Mouse (Mus musculus): Measurements from ENCODE around the gene Foxd3. TPM values are rescaled to one million over a fixed set of nuclear protein-coding genes. Genes with fewer than 3 reads are reported as not detected.
"Not testable (repeated sequence)": the region's sequence is repeated elsewhere in the genome, so short reads cannot be mapped to it uniquely, and the experiment has no call there.

Gene Foxd3
- polyA plus RNA-seq, 1 experiment = 2.4 TPM

DNA sequence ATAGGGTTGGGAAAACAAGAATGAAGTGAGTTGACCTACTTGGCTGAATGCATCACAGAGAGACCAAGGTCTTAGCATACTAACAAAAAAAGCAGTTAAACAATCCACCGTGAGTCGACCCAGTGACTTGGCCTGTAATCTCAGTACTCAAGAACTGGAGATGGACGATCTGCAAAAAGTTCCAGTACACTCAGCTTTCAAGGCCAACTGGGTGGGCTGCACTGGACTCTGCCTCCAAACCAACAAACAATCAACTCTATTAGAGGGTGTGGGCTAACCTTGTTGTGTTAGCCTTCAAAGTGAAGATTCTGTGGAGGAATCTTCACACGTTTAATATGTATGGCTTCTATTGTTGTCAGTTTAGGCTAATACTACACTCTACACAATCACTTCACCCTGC lies 20.1 kb upstream of the Foxd3 start:
- H3K9me3 ChIP-seq (replicated peaks; ENCODE audit: control insufficient read depth, insufficient read depth, low read length, poor library complexity, severe bottlenecking) = no peaks in the 10 kb centered on the region
- H3K27ac ChIP-seq (ENCODE audit: insufficient read depth, low read length) = peak overlapping the region; percentile 88
- no peaks in the 10 kb centered on the region for H3K27me3 ChIP-seq (ENCODE audit: control insufficient read depth, insufficient read depth, low read length, poor library complexity, severe bottlenecking)
- H3K4me1 ChIP-seq (ENCODE audit: control insufficient read depth, insufficient read depth, low read length) = peaks cover 5% of the 10 kb centered on the region
- TF ChIP-seq POLR2A (IDR thresholded peaks at IDR 0.05; ENCODE audit: insufficient read depth, low read length) (no peak), CTCF (IDR thresholded peaks at IDR 0.05; ENCODE audit: low read depth, low read length) (no peak), EP300 (IDR thresholded peaks at IDR 0.05; ENCODE audit: insufficient read depth, low read depth, low read length) (peak; percentile 74; the same call in 1 of the 2 replicates)
- no peak overlapping the region for H3K4me3 ChIP-seq (ENCODE audit: low read depth, low read length)
- H3K36me3 ChIP-seq (ENCODE audit: control insufficient read depth, insufficient read depth, low read length, poor library complexity, severe bottlenecking) = no peaks in the 10 kb centered on the region
- no peak overlapping the region for H3K9ac ChIP-seq (ENCODE audit: low read depth, poor library complexity, severe bottlenecking)

DNA sequence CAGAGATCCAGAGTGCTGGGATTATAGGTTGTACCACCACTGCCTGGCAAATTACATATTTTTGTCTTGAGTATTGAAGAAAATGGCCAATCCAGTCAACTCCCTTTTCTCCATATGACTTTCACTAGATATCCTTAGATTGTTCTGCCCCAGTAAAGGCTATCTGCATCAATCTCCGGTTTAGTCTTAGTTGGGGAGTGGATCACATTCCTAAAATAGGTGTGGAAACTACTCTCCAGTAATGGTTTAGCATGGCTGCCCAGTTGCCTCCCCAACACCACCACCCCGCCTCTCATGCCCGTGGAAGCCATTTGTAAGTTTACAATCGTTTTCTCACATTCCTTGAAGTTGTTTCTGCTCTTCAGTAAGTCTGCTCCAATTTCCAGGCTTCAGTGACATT lies 19.4 kb upstream of the Foxd3 start:
- Histone ChIP-seq H3K4me1 (ENCODE audit: control insufficient read depth, insufficient read depth, low read length) (peaks cover 7% of the 10 kb centered on the region), H3K4me3 (ENCODE audit: low read depth, low read length) (no peak overlapping the region), H3K27ac (ENCODE audit: insufficient read depth, low read length) (peak overlapping the region; percentile 88), H3K9ac (ENCODE audit: low read depth, poor library complexity, severe bottlenecking) (no peak overlapping the region), H3K27me3 (ENCODE audit: control insufficient read depth, insufficient read depth, low read length, poor library complexity, severe bottlenecking) (no peaks in the 10 kb centered on the region), H3K9me3 (replicated peaks; ENCODE audit: control insufficient read depth, insufficient read depth, low read length, poor library complexity, severe bottlenecking) (no peaks in the 10 kb centered on the region), H3K36me3 (ENCODE audit: control insufficient read depth, insufficient read depth, low read length, poor library complexity, severe bottlenecking) (no peaks in the 10 kb centered on the region)
- TF ChIP-seq CTCF (IDR thresholded peaks at IDR 0.05; ENCODE audit: low read depth, low read length) (no peak), EP300 (IDR thresholded peaks at IDR 0.05; ENCODE audit: insufficient read depth, low read depth, low read length) (0 out of 2 replicates have a peak, but pooled peaks have one; percentile 24), POLR2A (IDR thresholded peaks at IDR 0.05; ENCODE audit: insufficient read depth, low read length) (no peak)

DNA sequence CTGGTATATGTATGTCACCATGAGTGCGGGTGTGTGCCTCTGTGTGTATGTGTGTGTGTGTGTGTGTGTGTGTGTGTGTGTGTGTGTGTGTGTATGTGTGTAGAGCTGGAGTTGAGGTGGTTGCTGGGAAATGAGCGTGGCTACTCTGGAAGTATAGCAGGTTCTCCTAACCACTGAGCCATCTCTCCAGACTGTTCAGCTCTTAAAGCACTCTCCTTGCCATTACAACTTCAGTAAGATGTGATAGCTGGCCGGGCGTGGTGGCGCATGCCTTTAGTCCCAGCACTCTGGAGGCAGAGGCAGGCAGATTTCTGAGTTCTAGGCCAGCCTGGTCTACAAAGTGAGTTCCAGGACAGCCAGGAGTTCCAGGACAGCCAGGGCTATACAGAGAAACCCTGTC lies 15.5 kb upstream of the Foxd3 start:
- not testable (repeated sequence) for H3K9me3 ChIP-seq (replicated peaks; ENCODE audit: control insufficient read depth, insufficient read depth, low read length, poor library complexity, severe bottlenecking); H3K27me3 ChIP-seq (ENCODE audit: control insufficient read depth, insufficient read depth, low read length, poor library complexity, severe bottlenecking)

DNA sequence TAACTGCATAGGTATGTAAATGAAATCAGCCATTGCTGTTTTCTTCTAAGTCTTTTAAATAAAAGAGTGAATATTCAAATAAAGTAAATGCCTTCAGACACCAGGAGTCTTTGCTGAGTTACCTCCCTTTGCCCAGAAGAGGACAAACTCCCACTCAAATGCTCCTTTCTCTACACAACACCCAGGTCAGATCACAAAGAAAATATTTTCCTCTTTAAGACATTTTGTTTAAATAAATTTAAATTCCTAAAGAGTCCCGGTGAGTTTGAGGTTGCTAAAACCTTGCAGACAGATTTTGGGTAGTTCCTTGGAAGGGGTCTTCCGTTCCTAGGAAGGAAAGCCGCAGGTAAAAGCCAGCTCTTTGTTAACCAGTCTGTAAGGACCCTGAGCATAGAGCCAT lies 14.2 kb upstream of the Foxd3 start:
- H3K9ac ChIP-seq (ENCODE audit: low read depth, poor library complexity, severe bottlenecking) = 0 out of 2 replicates have a peak overlapping the region, but pooled peaks have one; percentile 29
- H3K9me3 ChIP-seq (replicated peaks; ENCODE audit: control insufficient read depth, insufficient read depth, low read length, poor library complexity, severe bottlenecking) = no peaks in the 10 kb centered on the region
- H3K4me1 ChIP-seq (ENCODE audit: control insufficient read depth, insufficient read depth, low read length) = peaks cover 4% of the 10 kb centered on the region
- peak overlapping the region; percentile 96 for H3K27ac ChIP-seq (ENCODE audit: insufficient read depth, low read length)
- no peak overlapping the region for H3K4me3 ChIP-seq (ENCODE audit: low read depth, low read length)
- H3K27me3 ChIP-seq (ENCODE audit: control insufficient read depth, insufficient read depth, low read length, poor library complexity, severe bottlenecking) = no peaks in the 10 kb centered on the region
- H3K36me3 ChIP-seq (ENCODE audit: control insufficient read depth, insufficient read depth, low read length, poor library complexity, severe bottlenecking) = no peaks in the 10 kb centered on the region
- TF ChIP-seq EP300 (IDR thresholded peaks at IDR 0.05; ENCODE audit: insufficient read depth, low read depth, low read length) = no peak
- TF ChIP-seq POLR2A (IDR thresholded peaks at IDR 0.05; ENCODE audit: insufficient read depth, low read length) = no peak
- no peak for TF ChIP-seq CTCF (IDR thresholded peaks at IDR 0.05; ENCODE audit: low read depth, low read length)

More for the DNA sequence above, 15.5 kb upstream of the Foxd3 start:
- H3K36me3 ChIP-seq (ENCODE audit: control insufficient read depth, insufficient read depth, low read length, poor library complexity, severe bottlenecking); H3K27ac ChIP-seq (ENCODE audit: insufficient read depth, low read length); H3K4me3 ChIP-seq (ENCODE audit: low read depth, low read length); H3K9ac ChIP-seq (ENCODE audit: low read depth, poor library complexity, severe bottlenecking); H3K4me1 ChIP-seq (ENCODE audit: control insufficient read depth, insufficient read depth, low read length): not testable (repeated sequence)

DNA sequence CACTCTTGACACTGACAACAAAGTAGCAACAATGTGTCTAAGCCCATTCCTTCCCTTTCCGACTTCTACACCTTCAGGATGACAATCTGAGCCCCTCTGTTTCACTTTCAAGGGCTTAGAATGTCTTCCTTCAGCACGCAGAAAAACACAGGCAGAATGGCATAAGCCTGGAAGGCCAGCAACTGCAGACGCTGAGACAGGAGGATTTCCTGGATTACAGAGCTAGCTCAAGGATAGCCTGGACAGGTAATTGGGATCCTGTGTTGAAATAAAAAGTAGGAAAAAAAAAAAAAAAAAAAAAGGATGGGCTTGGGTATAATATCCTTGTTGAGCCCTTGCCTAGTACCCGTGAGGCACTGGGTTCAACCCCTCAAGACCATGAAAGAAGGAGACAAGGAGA lies 10.5 kb upstream of the Foxd3 start:
- no peak overlapping the region for H3K9ac ChIP-seq (ENCODE audit: low read depth, poor library complexity, severe bottlenecking)
- peaks cover 1% of the 10 kb centered on the region for H3K4me1 ChIP-seq (ENCODE audit: control insufficient read depth, insufficient read depth, low read length)
- TF ChIP-seq EP300 (IDR thresholded peaks at IDR 0.05; ENCODE audit: insufficient read depth, low read depth, low read length) (no peak), POLR2A (IDR thresholded peaks at IDR 0.05; ENCODE audit: insufficient read depth, low read length) (no peak), CTCF (IDR thresholded peaks at IDR 0.05; ENCODE audit: low read depth, low read length) (no peak)
- no peaks in the 10 kb centered on the region for H3K9me3 ChIP-seq (replicated peaks; ENCODE audit: control insufficient read depth, insufficient read depth, low read length, poor library complexity, severe bottlenecking)
- H3K27me3 ChIP-seq (ENCODE audit: control insufficient read depth, insufficient read depth, low read length, poor library complexity, severe bottlenecking) = no peaks in the 10 kb centered on the region
- no peaks in the 10 kb centered on the region for H3K36me3 ChIP-seq (ENCODE audit: control insufficient read depth, insufficient read depth, low read length, poor library complexity, severe bottlenecking)
- no peak overlapping the region for H3K27ac ChIP-seq (ENCODE audit: insufficient read depth, low read length)
- H3K4me3 ChIP-seq (ENCODE audit: low read depth, low read length) = no peak overlapping the region

DNA sequence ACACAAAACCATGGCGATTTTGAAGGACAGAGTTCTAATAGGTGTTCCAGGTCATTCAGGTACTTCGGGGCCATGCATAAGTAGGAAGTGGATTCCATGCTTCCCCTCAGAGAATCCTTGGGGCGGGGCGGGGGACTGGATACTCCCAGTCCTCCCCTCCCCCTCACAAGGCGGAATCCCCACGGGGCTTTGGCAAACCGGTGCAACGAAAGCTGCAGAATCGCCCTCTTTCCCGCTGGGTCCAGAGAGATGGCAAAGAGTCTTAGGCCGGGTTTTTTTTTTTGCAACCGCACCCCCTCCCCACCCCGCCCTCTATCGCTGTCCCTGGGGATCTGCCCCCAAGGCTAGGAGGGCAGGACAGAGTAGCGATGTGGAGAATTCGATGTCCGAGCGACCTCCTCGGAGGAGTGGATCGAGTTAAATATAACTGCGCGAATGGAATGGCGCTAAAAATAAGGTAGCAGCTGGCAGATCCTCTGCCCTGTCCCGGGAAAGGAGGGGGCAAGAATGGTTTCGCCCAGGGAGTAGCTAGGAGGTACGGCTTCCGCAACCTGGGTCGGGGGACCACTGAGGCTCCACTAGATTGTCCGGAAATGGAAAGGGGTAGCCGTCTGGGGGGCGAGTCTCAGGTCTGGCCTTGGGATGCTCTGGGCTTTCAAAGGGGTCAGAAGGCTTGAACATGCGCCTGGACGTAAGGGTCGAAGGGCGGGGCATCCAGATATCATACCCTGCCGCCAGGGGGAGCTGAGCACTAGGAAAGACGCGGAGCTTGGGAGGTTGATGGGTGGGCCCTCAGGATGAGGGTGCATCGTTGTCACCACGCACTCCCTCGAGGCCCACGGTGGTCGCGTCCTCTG lies 5.8 kb upstream of the Foxd3 start:
- peak overlapping the region; percentile 52; the same call in 1 of the 2 replicates for H3K27ac ChIP-seq (ENCODE audit: insufficient read depth, low read length)
- H3K27me3 ChIP-seq (ENCODE audit: control insufficient read depth, insufficient read depth, low read length, poor library complexity, severe bottlenecking) = peaks cover 20% of the 10 kb centered on the region
- H3K4me1 ChIP-seq (ENCODE audit: control insufficient read depth, insufficient read depth, low read length) = no peaks in the 10 kb centered on the region
- no peaks in the 10 kb centered on the region for H3K36me3 ChIP-seq (ENCODE audit: control insufficient read depth, insufficient read depth, low read length, poor library complexity, severe bottlenecking)
- H3K9ac ChIP-seq (ENCODE audit: low read depth, poor library complexity, severe bottlenecking) = peak overlapping the region; percentile 57
- H3K4me3 ChIP-seq (ENCODE audit: low read depth, low read length) = peak overlapping the region; percentile 61
- peak; percentile 53 for TF ChIP-seq CTCF (IDR thresholded peaks at IDR 0.05; ENCODE audit: low read depth, low read length)
- no peak for TF ChIP-seq POLR2A (IDR thresholded peaks at IDR 0.05; ENCODE audit: insufficient read depth, low read length)
- TF ChIP-seq EP300 (IDR thresholded peaks at IDR 0.05; ENCODE audit: insufficient read depth, low read depth, low read length) = peak; percentile 57
- no peaks in the 10 kb centered on the region for H3K9me3 ChIP-seq (replicated peaks; ENCODE audit: control insufficient read depth, insufficient read depth, low read length, poor library complexity, severe bottlenecking)

All from ES-Bruce4 (cell line).